Mouse (Mus musculus) hindbrain, embryonic 12.5 days (tissue): ENCODE measurements around the gene Csrp1. TPM values are rescaled to one million over a fixed set of nuclear protein-coding genes. Genes with fewer than 3 reads are reported as not detected.

ENCODE experiments used
- ATAC-seq: fragments of 200-750 bp; cut with Nextera tagmentation; 2 replicates; pipeline ENCODE4 v1.8.0; 2017; ENCODE audit warnings: moderate TSS enrichment; ENCODE audit not compliant: low FRiP score
- H3K27ac ChIP-seq: fragments of 300-500 bp; sonication (generic); 2 replicates; pipeline ENCODE4 v1.5.1; 2016; ENCODE audit warnings: mild to moderate bottlenecking
- H3K27me3 ChIP-seq: fragments of 300-500 bp; sonication (generic); 2 replicates; pipeline ENCODE4 v1.6.1; 2016; ENCODE audit warnings: mild to moderate bottlenecking
- H3K36me3 ChIP-seq: fragments of 300-500 bp; sonication (generic); 2 replicates; pipeline ENCODE4 v1.6.1; 2016; ENCODE audit warnings: mild to moderate bottlenecking
- H3K4me1 ChIP-seq: fragments of 300-500 bp; sonication (generic); 2 replicates; pipeline ENCODE4 v1.6.1; 2016
- H3K4me2 ChIP-seq: fragments of 300-500 bp; sonication (generic); replicated peaks from 2 replicates; pipeline ENCODE4 v1.6.1; 2016; ENCODE audit warnings: mild to moderate bottlenecking
- H3K4me3 ChIP-seq: fragments of 300-500 bp; sonication (generic); 2 replicates; pipeline ENCODE4 v1.5.1; 2016; ENCODE audit warnings: mild to moderate bottlenecking
- H3K9ac ChIP-seq: fragments of 300-500 bp; sonication (generic); 2 replicates; pipeline ENCODE4 v1.6.1; 2016; ENCODE audit warnings: mild to moderate bottlenecking, moderate library complexity
- H3K9me3 ChIP-seq: fragments of 300-500 bp; sonication (generic); replicated peaks from 2 replicates; pipeline ENCODE4 v1.6.1; 2016; ENCODE audit warnings: mild to moderate bottlenecking
- WGBS: fragments of 180-500 bp; shearing (Covaris S2); methylation state at CpG from one replicate; pipeline ENCODE4 v1.1.7; 2016; 5-methylcytosine and 5-hydroxymethylcytosine counted together
- polyA plus RNA-seq: library from polyadenylated mRNA; unstranded; fragments of >200 nt; fragmentation: Nextera tagmentation; extraction: Ambion mirVana; gene quantifications from 2 replicates; pipeline ENCODE4 v1.2.1, GENCODE M21; 2016

The Csrp1 gene
- polyA plus RNA-seq, 1 experiment from 2014 or later: 47.7 TPM

- H3K36me3 ChIP-seq: no peaks in the 10 kb centered on the region
- 55% methylated on average over 4 of the region's 4 CpGs for WGBS
- no peak overlapping the region for H3K4me2 ChIP-seq
- H3K4me3 ChIP-seq: no peak overlapping the region
- H3K4me1 ChIP-seq: peaks cover 34% of the 10 kb centered on the region
- peaks cover 32% of the 10 kb centered on the region for H3K27me3 ChIP-seq
- H3K9ac ChIP-seq: no peak overlapping the region
- no peak overlapping the region for H3K27ac ChIP-seq
- no peak for ATAC-seq
- H3K9me3 ChIP-seq: no peaks in the 10 kb centered on the region
Measured at GRCm38 (mm10) chr1:135684895-135685294, 35.0 kb upstream of the Csrp1 start.

- H3K27ac ChIP-seq: no peak overlapping the region
- peaks cover 34% of the 10 kb centered on the region for H3K4me1 ChIP-seq
- WGBS: 41% methylated on average over 6 of the region's 6 CpGs
- peaks cover 34% of the 10 kb centered on the region for H3K27me3 ChIP-seq
- ATAC-seq: no peak
- no peak overlapping the region for H3K9ac ChIP-seq
- no peaks in the 10 kb centered on the region for H3K36me3 ChIP-seq
- H3K4me3 ChIP-seq: no peak overlapping the region
- no peaks in the 10 kb centered on the region for H3K9me3 ChIP-seq
- H3K4me2 ChIP-seq: peak overlapping the region; percentile 96; the same call in 1 of the 2 replicates
Measured at GRCm38 (mm10) chr1:135685316-135685715, 34.5 kb upstream of the Csrp1 start.

GRCm38 (mm10) chr1:135686792-135687510 lies 32.9 kb upstream of the Csrp1 start:
- Histone ChIP-seq H3K4me2 (peak overlapping the region; percentile 96), H3K27me3 (peaks cover 41% of the 10 kb centered on the region), H3K4me1 (peaks cover 28% of the 10 kb centered on the region), H3K27ac (peak overlapping the region; percentile 81; the same call in 1 of the 2 replicates), H3K36me3 (no peaks in the 10 kb centered on the region), H3K4me3 (peak overlapping the region; percentile 74), H3K9ac (peak overlapping the region; percentile 81), H3K9me3 (no peaks in the 10 kb centered on the region)
- WGBS: under 1% methylated on average over 19 of the region's 19 CpGs
- ATAC-seq: peak; percentile 46

- peaks cover 28% of the 10 kb centered on the region for H3K4me1 ChIP-seq
Measured at GRCm38 (mm10) chr1:135687771-135688492, 31.9 kb upstream of the Csrp1 start.

GRCm38 (mm10) chr1:135688686-135689085 lies 31.2 kb upstream of the Csrp1 start:
- peaks cover 41% of the 10 kb centered on the region for H3K27me3 ChIP-seq
- peak overlapping the region; percentile 81; the same call in 1 of the 2 replicates for H3K27ac ChIP-seq
- H3K9ac ChIP-seq: no peak overlapping the region
- peaks cover 28% of the 10 kb centered on the region for H3K4me1 ChIP-seq
- H3K4me2 ChIP-seq: peak overlapping the region; percentile 96
- H3K4me3 ChIP-seq: peak overlapping the region; percentile 74
- no peaks in the 10 kb centered on the region for H3K36me3 ChIP-seq
- no peak for ATAC-seq
- no peaks in the 10 kb centered on the region for H3K9me3 ChIP-seq
- WGBS: 7% methylated on average over 6 of the region's 6 CpGs

More at GRCm38 (mm10) chr1:135687771-135688492, 31.9 kb upstream of the Csrp1 start:
- Histone ChIP-seq H3K36me3 (no peaks in the 10 kb centered on the region), H3K9me3 (no peaks in the 10 kb centered on the region), H3K9ac (peak overlapping the region; percentile 81), H3K27ac (peak overlapping the region; percentile 81), H3K4me3 (peak overlapping the region; percentile 74), H3K27me3 (peaks cover 41% of the 10 kb centered on the region), H3K4me2 (peak overlapping the region; percentile 96)
- under 1% methylated on average over 81 of the region's 81 CpGs for WGBS
- peak; percentile 87 for ATAC-seq

- ATAC-seq: no peak
- H3K4me1 ChIP-seq: peaks cover 22% of the 10 kb centered on the region
Measured at GRCm38 (mm10) chr1:135690784-135691416, 29.0 kb upstream of the Csrp1 start.

GRCm38 (mm10) chr1:135691417-135691815 lies 28.4 kb upstream of the Csrp1 start:
- H3K4me2 ChIP-seq: no peak overlapping the region
- no peak overlapping the region for H3K27ac ChIP-seq
- no peak overlapping the region for H3K9ac ChIP-seq
- no peak for ATAC-seq
- no peaks in the 10 kb centered on the region for H3K36me3 ChIP-seq
- no peak overlapping the region for H3K4me3 ChIP-seq
- 64% methylated on average over 10 of the region's 10 CpGs for WGBS
- H3K27me3 ChIP-seq: peaks cover 26% of the 10 kb centered on the region
- no peaks in the 10 kb centered on the region; the same call in 1 of the 2 replicates for H3K9me3 ChIP-seq
- peaks cover 17% of the 10 kb centered on the region for H3K4me1 ChIP-seq

More at GRCm38 (mm10) chr1:135690784-135691416, 29.0 kb upstream of the Csrp1 start:
- 74% methylated on average over 6 of the region's 6 CpGs for WGBS
- Histone ChIP-seq H3K27ac (no peak overlapping the region), H3K27me3 (peaks cover 31% of the 10 kb centered on the region), H3K36me3 (no peaks in the 10 kb centered on the region), H3K4me2 (no peak overlapping the region), H3K4me3 (no peak overlapping the region), H3K9me3 (no peaks in the 10 kb centered on the region), H3K9ac (no peak overlapping the region)

GRCm38 (mm10) chr1:135694181-135694580 lies 25.7 kb upstream of the Csrp1 start:
- no peaks in the 10 kb centered on the region; the same call in 1 of the 2 replicates for H3K9me3 ChIP-seq
- no peak for ATAC-seq
- peaks cover 12% of the 10 kb centered on the region for H3K4me1 ChIP-seq
- no peak overlapping the region for H3K9ac ChIP-seq
- no peaks in the 10 kb centered on the region for H3K36me3 ChIP-seq
- no peak overlapping the region for H3K4me3 ChIP-seq
- H3K27ac ChIP-seq: no peak overlapping the region
- peaks cover 39% of the 10 kb centered on the region for H3K27me3 ChIP-seq
- H3K4me2 ChIP-seq: no peak overlapping the region
- 46% methylated on average over 11 of the region's 11 CpGs for WGBS

- no peaks in the 10 kb centered on the region for H3K36me3 ChIP-seq
- H3K27me3 ChIP-seq: peaks cover 30% of the 10 kb centered on the region
- 77% methylated on average over 4 of the region's 4 CpGs for WGBS
- no peak for ATAC-seq
- H3K4me1 ChIP-seq: peaks cover 17% of the 10 kb centered on the region
- H3K9ac ChIP-seq: no peak overlapping the region
- no peak overlapping the region for H3K4me2 ChIP-seq
- H3K9me3 ChIP-seq: no peaks in the 10 kb centered on the region; the same call in 1 of the 2 replicates
- H3K4me3 ChIP-seq: no peak overlapping the region
- H3K27ac ChIP-seq: no peak overlapping the region
Measured at GRCm38 (mm10) chr1:135697462-135697861, 22.4 kb upstream of the Csrp1 start.

- Histone ChIP-seq H3K27me3 (peaks cover 30% of the 10 kb centered on the region), H3K4me1 (peaks cover 17% of the 10 kb centered on the region), H3K9me3 (no peaks in the 10 kb centered on the region; the same call in 1 of the 2 replicates), H3K4me2 (peak overlapping the region; percentile 55; the same call in 1 of the 2 replicates), H3K36me3 (no peaks in the 10 kb centered on the region), H3K9ac (no peak overlapping the region), H3K4me3 (no peak overlapping the region), H3K27ac (no peak overlapping the region)
- WGBS: 28% methylated on average over 6 of the region's 6 CpGs
- no peak for ATAC-seq
Measured at GRCm38 (mm10) chr1:135698046-135698445, 21.8 kb upstream of the Csrp1 start.

GRCm38 (mm10) chr1:135698451-135698921 lies 21.4 kb upstream of the Csrp1 start:
- Histone ChIP-seq H3K4me1 (peaks cover 17% of the 10 kb centered on the region), H3K4me2 (peak overlapping the region; percentile 55), H3K9me3 (no peaks in the 10 kb centered on the region; the same call in 1 of the 2 replicates), H3K9ac (no peak overlapping the region), H3K27me3 (peaks cover 30% of the 10 kb centered on the region), H3K27ac (no peak overlapping the region), H3K36me3 (no peaks in the 10 kb centered on the region), H3K4me3 (peak overlapping the region; percentile 30; the same call in 1 of the 2 replicates)
- 0 out of 2 replicates have a peak, but pooled peaks have one; percentile 23 for ATAC-seq
- WGBS: 3% methylated on average over 11 of the region's 11 CpGs
